Mouse (Mus musculus): ENCODE results near the gene Tasp1.
"Not testable (repeated sequence)": the region's sequence is repeated elsewhere in the genome, so short reads cannot be mapped to it uniquely, and the experiment has no call there.

DNA sequence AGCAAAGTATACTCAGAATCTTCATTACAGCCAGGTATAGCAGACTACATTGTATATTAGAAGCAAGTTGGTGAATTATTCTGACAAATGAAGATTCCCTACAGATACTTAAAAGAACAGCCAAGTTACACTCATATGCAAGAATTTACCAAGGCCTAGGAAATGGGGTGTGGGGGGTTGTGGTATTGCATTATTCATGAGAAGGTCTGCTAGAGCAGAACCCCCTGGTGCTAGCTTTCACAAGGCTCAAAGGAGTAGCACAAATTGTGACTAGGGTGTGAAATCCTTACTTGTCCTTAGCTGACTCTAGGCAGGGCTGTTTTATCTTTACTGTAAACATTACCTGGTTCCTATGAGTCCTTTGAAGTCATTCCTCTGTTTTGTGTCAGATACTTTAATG lies 12.7 kb upstream of the Tasp1 start:
- TF ChIP-seq EP300, CTCF (IDR thresholded peaks at IDR 0.05; ENCODE audit: low read depth): not testable (repeated sequence)

Measured in liver, postnatal 0 days (tissue).